Mouse (Mus musculus): ENCODE data around the gene Ptprz1. TPM values are rescaled to one million over a fixed set of nuclear protein-coding genes. Genes with fewer than 3 reads are reported as not detected.

Gene Ptprz1
- total and polyA plus RNA-seq, 2 experiments from 2014 or later, result 115 to 237 TPM

DNA sequence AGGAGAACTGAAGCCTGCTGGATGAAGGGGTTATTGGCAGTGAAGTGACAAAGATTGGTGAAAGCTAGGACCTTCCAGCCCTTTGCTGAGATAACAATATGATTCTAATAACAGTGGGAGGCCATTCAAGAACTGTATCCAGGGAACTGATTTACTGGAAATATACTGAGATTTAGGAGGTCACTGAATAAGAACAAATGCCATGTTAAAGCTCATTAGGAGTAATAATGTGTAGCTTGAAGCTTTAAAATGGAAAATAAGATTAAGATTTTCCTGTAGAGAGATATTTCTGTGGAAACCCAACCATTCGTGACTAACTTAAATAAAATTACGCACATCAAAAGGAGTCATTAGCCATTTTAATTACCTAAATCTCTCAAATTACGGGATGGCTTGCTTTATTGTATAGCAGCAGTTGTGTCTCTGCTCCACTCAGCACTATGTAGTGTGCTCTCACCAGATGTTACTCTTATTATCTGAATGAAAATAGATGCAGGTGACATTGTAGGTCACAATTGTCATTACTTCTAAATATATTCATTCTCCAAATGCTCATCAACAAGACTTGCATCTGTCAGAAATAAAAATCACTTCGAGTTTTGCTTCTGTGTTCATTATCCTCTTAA lies 139.8 kb downstream of the Ptprz1 start:
- Histone ChIP-seq H3K4me2 (ENCODE audit: low read depth) (no peak overlapping the region), H3K4me3 (ENCODE audit: low read depth, low read length) (no peak overlapping the region), H3K27ac (ENCODE audit: low read depth, low read length) (no peak overlapping the region), H3K36me3 (ENCODE audit: insufficient read depth) (peaks cover 13% of the 10 kb centered on the region), H3K9ac (no peak overlapping the region), H3K9me3 (ENCODE audit: low read length) (no peaks in the 10 kb centered on the region), H3K27me3 (ENCODE audit: insufficient read depth, low read length) (no peaks in the 10 kb centered on the region), H3K4me1 (ENCODE audit: insufficient read depth) (no peaks in the 10 kb centered on the region)
- no peak for TF ChIP-seq CTCF (IDR thresholded peaks at IDR 0.05; ENCODE audit: low read depth)
- DNase-seq, result no peak
- 32% methylated on average over 4 of the region's 4 CpGs for WGBS
- ATAC-seq, result no peak

DNA sequence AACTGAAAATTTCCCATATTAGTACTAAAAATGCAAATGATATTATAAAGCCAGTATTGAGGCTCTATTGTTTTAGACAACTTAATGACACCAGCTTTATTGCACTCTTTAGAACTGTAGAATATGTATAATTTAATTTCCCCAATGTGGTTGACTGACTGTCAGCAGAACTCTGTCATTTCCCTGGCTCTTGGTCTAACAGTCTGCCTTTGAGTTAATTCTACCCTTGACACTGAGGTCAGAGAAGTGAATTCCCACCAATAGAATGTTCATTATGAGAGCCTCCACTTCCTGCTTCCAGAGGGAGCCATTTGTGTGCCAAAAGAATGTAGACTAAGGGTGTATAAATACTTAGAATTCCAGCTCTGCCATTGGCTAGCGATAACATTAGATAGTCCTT lies 152.9 kb downstream of the Ptprz1 start:
- Histone ChIP-seq H3K4me1 (ENCODE audit: insufficient read depth) (no peaks in the 10 kb centered on the region), H3K4me3 (ENCODE audit: low read depth, low read length) (no peak overlapping the region), H3K4me2 (ENCODE audit: low read depth) (no peak overlapping the region), H3K36me3 (ENCODE audit: insufficient read depth) (peaks cover 33% of the 10 kb centered on the region), H3K27ac (ENCODE audit: low read depth, low read length) (no peak overlapping the region), H3K27me3 (ENCODE audit: insufficient read depth, low read length) (no peaks in the 10 kb centered on the region), H3K9ac (no peak overlapping the region), H3K9me3 (ENCODE audit: low read length) (no peaks in the 10 kb centered on the region)
- no peak for TF ChIP-seq CTCF (IDR thresholded peaks at IDR 0.05; ENCODE audit: low read depth)
- DNase-seq (no peak), ATAC-seq (no peak)
- WGBS, result 90% methylated on average over 1 of the region's 1 CpGs

DNA sequence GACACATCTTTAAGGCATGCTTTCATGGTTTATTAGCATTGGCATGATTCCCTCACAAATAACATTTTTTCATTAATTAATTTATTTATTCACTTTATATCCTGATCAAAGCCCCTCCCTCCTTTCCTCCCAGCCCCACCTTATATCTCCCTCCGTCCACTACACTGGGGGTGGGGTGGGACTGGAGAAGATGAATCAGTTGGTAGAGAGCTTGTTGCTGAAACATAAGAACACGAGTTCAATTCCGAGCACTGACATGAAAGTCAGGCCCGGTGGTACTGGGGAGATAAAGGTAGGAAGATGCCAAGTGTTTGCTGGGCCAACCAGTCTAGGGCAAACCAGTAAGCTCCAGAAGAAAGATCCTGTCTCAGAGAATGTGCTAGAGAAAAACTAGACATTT lies 173.5 kb downstream of the Ptprz1 start:
- no peaks in the 10 kb centered on the region for H3K4me1 ChIP-seq (ENCODE audit: insufficient read depth)
- H3K36me3 ChIP-seq (ENCODE audit: insufficient read depth), result peaks cover 38% of the 10 kb centered on the region
- no peak overlapping the region for H3K27ac ChIP-seq (ENCODE audit: low read depth, low read length)
- 93% methylated on average over 4 of the region's 4 CpGs for WGBS
- H3K9me3 ChIP-seq (ENCODE audit: low read length), result no peaks in the 10 kb centered on the region
- ATAC-seq (no peak), DNase-seq (no peak)
- no peaks in the 10 kb centered on the region for H3K27me3 ChIP-seq (ENCODE audit: insufficient read depth, low read length)
- H3K4me3 ChIP-seq (ENCODE audit: low read depth, low read length), result no peak overlapping the region
- TF ChIP-seq CTCF (IDR thresholded peaks at IDR 0.05; ENCODE audit: low read depth), result no peak
- no peak overlapping the region for H3K9ac ChIP-seq
- no peak overlapping the region for H3K4me2 ChIP-seq (ENCODE audit: low read depth)

DNA sequence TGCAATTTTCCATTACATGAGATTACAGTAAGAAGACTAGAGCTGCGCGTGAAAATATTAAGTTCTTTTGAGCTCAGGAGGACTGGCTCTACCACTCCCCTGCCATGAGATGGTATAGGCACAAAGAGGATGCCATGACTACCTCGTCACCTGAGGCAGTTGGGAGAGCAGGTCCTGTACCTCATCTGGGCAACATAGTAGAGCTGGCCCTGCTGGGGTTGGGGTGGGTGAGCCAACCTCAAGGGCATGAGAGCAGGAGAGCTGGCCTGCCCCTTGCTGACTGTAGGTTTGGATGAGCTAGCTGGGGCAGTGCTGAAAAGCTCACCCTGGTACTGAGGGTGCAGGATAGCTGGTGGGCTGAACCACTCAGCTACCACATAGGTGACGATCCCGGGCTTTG lies 180.4 kb downstream of the Ptprz1 start:
- H3K27ac ChIP-seq (ENCODE audit: low read depth, low read length), result no peak overlapping the region
- H3K27me3 ChIP-seq (ENCODE audit: insufficient read depth, low read length), result no peaks in the 10 kb centered on the region
- ATAC-seq, result peak; percentile 32; the same call in 1 of the 2 replicates
- DNase-seq, result no peak
- no peak overlapping the region for H3K4me3 ChIP-seq (ENCODE audit: low read depth, low read length)
- H3K36me3 ChIP-seq (ENCODE audit: insufficient read depth), result peaks cover 19% of the 10 kb centered on the region; the same call in 1 of the 2 replicates
- no peak for TF ChIP-seq CTCF (IDR thresholded peaks at IDR 0.05; ENCODE audit: low read depth)
- no peak overlapping the region for H3K9ac ChIP-seq
- no peak overlapping the region for H3K4me2 ChIP-seq (ENCODE audit: low read depth)
- 94% methylated on average over 5 of the region's 5 CpGs for WGBS
- H3K9me3 ChIP-seq (ENCODE audit: low read length), result no peaks in the 10 kb centered on the region
- H3K4me1 ChIP-seq (ENCODE audit: insufficient read depth), result no peaks in the 10 kb centered on the region

DNA sequence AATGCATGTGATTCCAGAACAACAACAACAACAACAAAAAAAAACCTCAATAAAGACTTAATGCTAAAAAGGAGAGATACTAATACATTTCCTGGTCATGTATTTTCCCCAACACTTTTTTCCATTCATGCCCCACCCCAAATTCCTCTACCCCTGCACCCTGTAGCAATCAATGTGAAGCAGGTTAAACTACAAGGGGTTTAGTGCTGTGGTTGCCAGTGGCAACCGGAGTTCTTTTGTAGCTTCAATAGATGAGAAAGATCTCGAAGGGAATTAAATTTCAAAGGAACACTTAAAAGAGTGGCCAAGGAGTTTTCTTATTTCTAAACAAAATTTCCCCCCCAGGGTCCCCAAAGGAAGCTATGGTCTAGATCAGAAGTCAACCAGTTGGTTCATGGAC lies 200.8 kb downstream of the Ptprz1 start:
- no peak overlapping the region for H3K27ac ChIP-seq (ENCODE audit: low read depth, low read length)
- ATAC-seq (0 out of 2 replicates have a peak, but pooled peaks have one; percentile 42), DNase-seq (no peak)
- no peak for TF ChIP-seq CTCF (IDR thresholded peaks at IDR 0.05; ENCODE audit: low read depth)
- no peak overlapping the region for H3K9ac ChIP-seq
- WGBS, result 29% methylated on average over 2 of the region's 2 CpGs
- no peaks in the 10 kb centered on the region for H3K4me1 ChIP-seq (ENCODE audit: insufficient read depth)
- H3K9me3 ChIP-seq (ENCODE audit: low read length), result no peaks in the 10 kb centered on the region
- H3K27me3 ChIP-seq (ENCODE audit: insufficient read depth, low read length), result no peaks in the 10 kb centered on the region
- no peaks in the 10 kb centered on the region for H3K36me3 ChIP-seq (ENCODE audit: insufficient read depth)
- H3K4me2 ChIP-seq (ENCODE audit: low read depth), result no peak overlapping the region
- H3K4me3 ChIP-seq (ENCODE audit: low read depth, low read length), result no peak overlapping the region

DNA sequence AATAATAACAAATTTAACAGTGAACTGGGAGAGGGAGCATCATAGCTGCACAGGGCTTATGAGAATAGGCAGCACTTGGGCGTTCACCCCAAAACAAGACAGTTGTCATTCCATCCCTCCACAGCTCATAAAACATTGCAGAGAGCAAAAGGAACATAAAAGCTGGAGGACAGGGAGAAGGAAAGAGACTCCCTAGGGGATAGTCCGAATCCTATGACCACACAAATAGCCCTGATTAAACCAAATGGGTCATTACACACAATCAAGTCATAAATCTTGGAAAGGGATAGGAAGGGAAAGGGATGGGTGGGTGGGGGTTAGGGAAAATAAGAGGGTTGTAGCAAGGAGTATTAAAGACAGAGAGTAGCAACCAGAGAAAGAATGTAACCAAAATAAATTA lies 203.0 kb downstream of the Ptprz1 start:
- Histone ChIP-seq H3K4me2 (ENCODE audit: low read depth) (no peak overlapping the region), H3K4me1 (ENCODE audit: insufficient read depth) (no peaks in the 10 kb centered on the region), H3K9me3 (ENCODE audit: low read length) (no peaks in the 10 kb centered on the region), H3K4me3 (ENCODE audit: low read depth, low read length) (no peak overlapping the region), H3K9ac (no peak overlapping the region), H3K36me3 (ENCODE audit: insufficient read depth) (no peaks in the 10 kb centered on the region), H3K27ac (ENCODE audit: low read depth, low read length) (no peak overlapping the region), H3K27me3 (ENCODE audit: insufficient read depth, low read length) (no peaks in the 10 kb centered on the region)
- TF ChIP-seq CTCF (IDR thresholded peaks at IDR 0.05; ENCODE audit: low read depth), result no peak
- no peak for DNase-seq
- ATAC-seq, result no peak
- 88% methylated on average over 2 of the region's 2 CpGs for WGBS

DNA sequence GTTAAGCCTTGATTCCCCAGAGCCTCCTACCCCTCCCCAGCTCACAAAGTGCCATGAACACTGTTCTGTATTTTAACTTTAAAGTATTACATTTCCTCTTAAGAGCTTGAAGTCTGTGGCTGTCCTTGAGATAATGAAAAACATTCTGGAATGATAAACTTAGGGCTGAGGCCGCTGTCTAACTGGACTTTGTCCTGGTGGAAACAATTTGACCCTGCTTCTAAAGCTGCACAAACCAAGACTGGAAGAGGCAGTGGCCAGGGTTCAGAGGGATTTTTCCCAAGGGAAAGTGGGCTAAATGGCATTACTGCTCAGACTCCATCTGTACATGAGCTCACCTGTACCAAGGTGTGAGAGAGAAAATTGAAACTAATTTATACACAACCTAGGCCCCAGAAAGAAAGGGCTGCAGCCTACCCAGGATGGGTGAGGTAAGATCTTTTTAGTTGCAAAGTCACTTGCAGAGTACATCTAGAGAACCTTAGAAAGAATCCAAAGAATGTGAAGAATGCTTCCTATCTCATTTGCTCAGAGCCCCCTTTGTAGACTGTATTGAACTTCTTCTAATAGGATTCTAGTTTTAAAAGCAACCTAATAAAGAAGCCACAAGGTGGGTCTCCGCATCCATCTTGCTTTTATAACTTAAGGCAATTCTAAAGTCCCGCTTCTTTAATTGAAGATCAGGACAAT lies 204.8 kb downstream of the Ptprz1 start:
- H3K4me3 ChIP-seq (ENCODE audit: low read depth, low read length), result no peak overlapping the region
- H3K9ac ChIP-seq, result no peak overlapping the region
- TF ChIP-seq CTCF (IDR thresholded peaks at IDR 0.05; ENCODE audit: low read depth), result no peak
- H3K27me3 ChIP-seq (ENCODE audit: insufficient read depth, low read length), result no peaks in the 10 kb centered on the region
- 70% methylated on average over 3 of the region's 3 CpGs for WGBS
- H3K9me3 ChIP-seq (ENCODE audit: low read length), result no peaks in the 10 kb centered on the region
- H3K4me1 ChIP-seq (ENCODE audit: insufficient read depth), result no peaks in the 10 kb centered on the region
- no peaks in the 10 kb centered on the region for H3K36me3 ChIP-seq (ENCODE audit: insufficient read depth)
- H3K27ac ChIP-seq (ENCODE audit: low read depth, low read length), result no peak overlapping the region
- ATAC-seq, result no peak
- no peak overlapping the region for H3K4me2 ChIP-seq (ENCODE audit: low read depth)
- DNase-seq, result no peak

Measured in forebrain, postnatal 0 days (tissue).